Mouse (Mus musculus) heart, postnatal 0 days (tissue): Measurements from ENCODE around the gene Chrna3. TPM values are rescaled to one million over a fixed set of nuclear protein-coding genes. Genes with fewer than 3 reads are reported as not detected.

Experiments used
- ATAC-seq: fragments of 200-750 bp; cut with Nextera tagmentation; 2 replicates; pipeline ENCODE4 v1.8.0; 2017; ENCODE audit warnings: low read depth, moderate number of reproducible peaks, moderate library complexity; ENCODE audit not compliant: insufficient read depth
- DNase-seq: peaks from one replicate; pipeline ENCODE4 v3.0.0-alpha.2; 2016; ENCODE audit warnings: low spot score
- H3K27ac ChIP-seq: fragments of 300-500 bp; sonication (generic); 2 replicates; pipeline ENCODE4 v1.5.1; 2014; ENCODE audit warnings: low read depth, mild to moderate bottlenecking
- H3K27me3 ChIP-seq: fragments of 300-500 bp; sonication (generic); 2 replicates; pipeline ENCODE4 v1.6.1; 2014; ENCODE audit warnings: low read length, mixed read lengths; ENCODE audit not compliant: control insufficient read depth, insufficient read depth
- H3K36me3 ChIP-seq: fragments of 300-500 bp; sonication (generic); replicated peaks from 2 replicates; pipeline ENCODE4 v1.6.1; 2014; ENCODE audit warnings: low read length, mixed read lengths; ENCODE audit not compliant: control insufficient read depth, insufficient read depth
- H3K4me1 ChIP-seq: fragments of 300-500 bp; sonication (generic); 2 replicates; pipeline ENCODE4 v1.6.1; 2014; ENCODE audit warnings: antibody characterized with exemption; ENCODE audit not compliant: control insufficient read depth, insufficient read depth
- H3K4me2 ChIP-seq: fragments of 300-500 bp; sonication (generic); 2 replicates; pipeline ENCODE4 v1.6.1; 2014; ENCODE audit warnings: low read depth, mild to moderate bottlenecking, low read length, moderate library complexity
- H3K4me3 ChIP-seq: fragments of 300-500 bp; sonication (generic); 2 replicates; pipeline ENCODE4 v1.5.1; 2014; ENCODE audit warnings: low read depth, low read length
- H3K9ac ChIP-seq: fragments of 300-500 bp; sonication (generic); replicated peaks from 2 replicates; pipeline ENCODE4 v1.6.1; 2014; ENCODE audit warnings: low read depth, low read length, mixed read lengths
- H3K9me3 ChIP-seq: fragments of 300-500 bp; sonication (generic); replicated peaks from 2 replicates; pipeline ENCODE4 v1.6.1; 2016; ENCODE audit warnings: low read length; ENCODE audit not compliant: control insufficient read depth
- CTCF ChIP-seq: IDR thresholded peaks from 2 replicates; pipeline ENCODE4 v1.5.1; 2016; ENCODE audit warnings: antibody characterized with exemption, control low read depth, low read depth
- EP300 ChIP-seq: IDR thresholded peaks from 2 replicates; pipeline ENCODE4 v1.6.1; 2016; ENCODE audit warnings: antibody characterized with exemption, low read depth
- WGBS: fragments of 180-500 bp; shearing (Covaris S2); extraction: QIAGEN DNeasy Blood & Tissue Kit; methylation state at CpG from one replicate; pipeline ENCODE4 v1.1.7; 2014; 5-methylcytosine and 5-hydroxymethylcytosine counted together
- polyA plus RNA-seq: library from polyadenylated mRNA; unstranded; fragments of >200 nt; fragmentation: Nextera tagmentation; extraction: Ambion mirVana; gene quantifications from 2 replicates; pipeline ENCODE4 v1.2.1, GENCODE M21; 2015
- total RNA-seq: library from RNA; depleted of rRNA; stranded (reverse); fragments of >200 nt; gene quantifications from 2 replicates; pipeline ENCODE4 v1.2.3, GENCODE M21; 2014; ENCODE audit warnings: low replicate concordance

The Chrna3 gene
- total and polyA plus RNA-seq, 2 experiments from 2014 or later = not detected

DNA sequence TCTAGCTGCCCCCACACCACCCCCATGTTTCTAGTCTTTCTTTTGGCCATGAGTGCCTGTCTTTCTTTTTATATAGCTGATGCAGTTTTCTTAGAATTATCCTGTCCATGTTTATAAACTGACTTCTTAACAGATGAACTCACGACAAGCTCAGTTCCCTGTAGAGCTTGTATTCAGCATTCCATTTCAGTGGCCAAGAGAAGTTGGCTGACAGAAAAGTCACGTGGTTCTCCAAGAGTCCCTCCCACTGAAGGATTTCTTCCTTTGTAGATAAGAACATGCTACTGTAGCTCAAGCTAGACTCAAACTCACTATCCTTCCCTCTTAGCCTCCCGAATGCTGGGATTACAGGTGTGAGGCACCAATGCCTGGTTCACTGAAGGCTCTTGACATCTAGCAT, 9.4 kb downstream of the Chrna3 start:
- DNase-seq (no peak), ATAC-seq (no peak)
- TF ChIP-seq CTCF = no peak
- TF ChIP-seq EP300 = no peak
- Histone ChIP-seq H3K4me3 (no peak overlapping the region), H3K27me3 (no peaks in the 10 kb centered on the region), H3K4me2 (no peak overlapping the region), H3K4me1 (no peaks in the 10 kb centered on the region), H3K9ac (no peak overlapping the region), H3K27ac (no peak overlapping the region), H3K9me3 (no peaks in the 10 kb centered on the region), H3K36me3 (no peaks in the 10 kb centered on the region)
- 46% methylated on average over 3 of the region's 3 CpGs for WGBS

DNA sequence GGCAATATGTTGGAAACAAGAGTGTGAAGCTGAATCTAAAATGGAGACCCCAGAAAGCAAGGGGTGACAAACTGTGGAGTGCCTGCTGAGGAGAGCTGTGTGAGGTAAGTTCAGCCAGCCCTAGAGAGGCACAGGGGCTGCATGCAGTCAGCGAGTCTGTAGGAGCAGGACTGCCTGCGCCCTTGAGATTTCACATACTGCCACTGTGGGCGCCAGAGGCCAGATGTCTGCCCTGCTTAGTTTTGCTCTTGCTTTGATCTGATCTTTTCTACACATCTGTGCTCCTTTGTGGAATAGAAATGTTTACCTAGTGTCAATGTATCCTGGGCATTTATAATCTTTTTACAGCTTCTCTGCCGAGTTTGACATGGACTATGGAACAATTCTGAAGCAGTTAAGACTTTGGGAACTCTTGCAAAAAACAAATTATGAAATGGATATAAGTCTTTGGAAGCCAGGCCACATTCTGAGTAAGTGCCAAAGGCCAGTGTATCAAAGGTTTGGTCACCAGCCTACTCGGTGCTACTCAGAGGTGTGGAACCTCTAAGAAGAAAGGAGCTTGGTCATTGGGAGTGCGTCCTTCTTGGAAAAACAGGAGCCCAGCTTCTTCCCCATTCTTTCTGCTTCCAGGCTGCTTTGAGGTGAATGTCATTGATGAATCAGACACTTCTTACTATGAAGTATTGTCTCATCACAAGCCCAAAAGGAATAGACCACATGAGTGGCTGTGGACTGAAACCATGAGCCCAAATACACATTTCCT, 15.6 kb downstream of the Chrna3 start:
- no peak overlapping the region for H3K27ac ChIP-seq
- no peak for TF ChIP-seq EP300
- TF ChIP-seq CTCF = no peak
- H3K9ac ChIP-seq = no peak overlapping the region
- no peak overlapping the region for H3K4me3 ChIP-seq
- H3K36me3 ChIP-seq = no peaks in the 10 kb centered on the region
- no peaks in the 10 kb centered on the region for H3K27me3 ChIP-seq
- no peak for DNase-seq
- H3K9me3 ChIP-seq = no peaks in the 10 kb centered on the region
- no peaks in the 10 kb centered on the region for H3K4me1 ChIP-seq
- 40% methylated on average over 6 of the region's 6 CpGs for WGBS
- no peak for ATAC-seq
- H3K4me2 ChIP-seq = no peak overlapping the region

DNA sequence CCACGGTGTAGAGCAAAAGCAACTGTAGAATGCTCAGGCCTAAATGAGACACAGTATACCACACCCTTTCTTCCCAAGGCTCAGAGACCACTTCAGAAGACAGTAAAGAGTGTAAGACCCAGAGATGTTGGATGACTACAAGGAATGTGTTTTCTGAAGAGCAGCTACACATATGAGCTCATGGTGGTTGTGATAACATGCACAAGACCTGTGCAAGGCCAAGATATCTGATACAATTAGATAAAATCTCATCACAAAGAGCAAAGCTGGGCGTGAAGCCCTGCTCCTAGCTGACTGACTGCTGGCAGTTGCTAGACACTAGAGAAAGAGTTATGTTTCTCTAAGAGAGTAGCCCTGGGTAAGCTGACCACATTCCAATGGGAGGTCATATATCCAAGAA, 16.7 kb downstream of the Chrna3 start:
- TF ChIP-seq CTCF (no peak), EP300 (no peak)
- Histone ChIP-seq H3K4me2 (no peak overlapping the region), H3K27me3 (no peaks in the 10 kb centered on the region), H3K36me3 (no peaks in the 10 kb centered on the region), H3K9ac (no peak overlapping the region), H3K9me3 (no peaks in the 10 kb centered on the region), H3K27ac (no peak overlapping the region), H3K4me1 (no peaks in the 10 kb centered on the region), H3K4me3 (no peak overlapping the region)
- DNase-seq = no peak
- 56% methylated on average over 2 of the region's 2 CpGs for WGBS
- no peak for ATAC-seq

DNA sequence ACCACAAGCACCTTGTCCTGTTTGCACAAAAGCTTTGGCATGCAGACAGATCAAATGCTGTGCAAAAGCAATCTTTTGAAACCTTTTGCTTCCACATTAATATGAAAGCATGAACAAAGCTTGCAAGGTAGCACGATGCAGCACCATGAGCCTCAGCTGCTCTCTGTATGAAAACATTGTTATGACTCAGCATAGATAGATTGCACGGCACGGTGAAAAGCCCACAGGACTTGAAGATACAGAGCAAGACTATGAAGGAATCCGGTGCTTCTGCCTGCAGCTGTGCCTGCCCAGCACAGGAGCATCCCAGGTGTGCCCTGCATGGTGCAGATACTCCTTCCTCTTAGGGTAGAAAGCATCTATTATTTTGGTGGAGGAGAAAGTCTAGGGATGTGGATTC, 22.8 kb downstream of the Chrna3 start:
- 71% methylated on average over 4 of the region's 4 CpGs for WGBS
- TF ChIP-seq CTCF = no peak
- TF ChIP-seq EP300 = no peak

DNA sequence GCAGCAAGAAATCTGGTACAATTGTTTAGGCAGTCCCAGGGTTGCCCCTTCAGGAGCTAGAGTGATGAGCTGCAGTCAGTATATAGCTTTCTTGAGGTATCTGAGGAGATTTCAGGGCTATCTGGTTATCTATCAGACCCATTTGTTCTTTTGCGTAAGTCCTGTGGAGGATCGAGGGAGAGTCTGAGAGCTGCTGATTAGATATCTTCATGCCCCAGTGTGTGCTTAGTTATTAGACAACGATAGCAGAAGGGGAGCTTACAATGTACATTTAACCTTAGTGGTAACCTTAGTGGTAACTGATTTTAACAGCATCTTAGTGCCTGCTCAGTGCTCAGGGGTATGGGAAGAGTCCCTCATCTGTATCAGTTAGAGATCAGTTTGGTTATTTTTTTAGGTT, 30.7 kb downstream of the Chrna3 start:
- TF ChIP-seq EP300 = no peak
- 39% methylated on average over 3 of the region's 3 CpGs for WGBS
- Histone ChIP-seq H3K36me3 (no peaks in the 10 kb centered on the region), H3K4me2 (no peak overlapping the region), H3K9me3 (no peaks in the 10 kb centered on the region), H3K27ac (no peak overlapping the region), H3K27me3 (no peaks in the 10 kb centered on the region), H3K4me3 (no peak overlapping the region), H3K4me1 (no peaks in the 10 kb centered on the region), H3K9ac (no peak overlapping the region)
- ATAC-seq (no peak), DNase-seq (no peak)

More for the DNA sequence above, 22.8 kb downstream of the Chrna3 start:
- H3K27ac ChIP-seq = no peak overlapping the region
- no peaks in the 10 kb centered on the region for H3K36me3 ChIP-seq
- H3K4me1 ChIP-seq = no peaks in the 10 kb centered on the region
- ATAC-seq (no peak), DNase-seq (no peak)
- H3K27me3 ChIP-seq = no peaks in the 10 kb centered on the region
- no peak overlapping the region for H3K4me3 ChIP-seq
- H3K9ac ChIP-seq = no peak overlapping the region
- no peaks in the 10 kb centered on the region for H3K9me3 ChIP-seq
- no peak overlapping the region for H3K4me2 ChIP-seq

DNA sequence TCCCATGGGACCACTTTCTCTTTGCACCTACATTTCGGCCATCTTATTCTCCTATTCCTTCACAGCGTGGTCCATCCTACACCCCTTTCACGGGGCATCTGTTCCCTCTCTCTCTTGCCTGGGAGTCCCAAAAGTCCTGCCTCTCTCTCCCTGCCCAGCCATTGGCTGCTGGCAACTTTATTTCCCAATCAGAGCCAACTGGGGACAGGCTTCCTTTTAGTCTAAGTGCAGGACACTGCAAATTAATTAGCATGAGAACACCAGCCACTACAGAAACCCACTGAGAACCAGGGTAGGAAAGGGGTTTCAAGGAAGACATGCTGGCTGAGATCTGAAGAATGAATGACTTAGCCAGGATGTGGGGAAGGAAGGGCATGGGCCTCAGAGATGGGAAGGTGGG, 32.0 kb downstream of the Chrna3 start:
- ATAC-seq = no peak
- no peaks in the 10 kb centered on the region for H3K9me3 ChIP-seq
- no peaks in the 10 kb centered on the region for H3K4me1 ChIP-seq
- no peaks in the 10 kb centered on the region for H3K36me3 ChIP-seq
- H3K27me3 ChIP-seq = no peaks in the 10 kb centered on the region
- no peak for DNase-seq
- no peak overlapping the region for H3K4me3 ChIP-seq
- no peak overlapping the region for H3K27ac ChIP-seq
- WGBS = 55% methylated on average over 3 of the region's 3 CpGs
- TF ChIP-seq EP300 (no peak), CTCF (no peak)
- no peak overlapping the region for H3K4me2 ChIP-seq
- no peak overlapping the region for H3K9ac ChIP-seq
